22 mouse cellular contexts compared by ENCODE assay signal in genomic region chr9:80179688-80180087, GRCm38 (mm10).
"Had no signal": no experiment of that assay in that cellular context is flagged by ENCODE, and none has a peak within 500 bp of the region (broad histone marks: within the 10 kb centered on the region; RNA-seq: fewer than 3 reads in every experiment).

No protein-coding gene starts in this region.

- H3K27ac ChIP-seq: kidney, postnatal 0 days; limb, embryonic 10.5 days; limb, embryonic 13.5 days; liver, embryonic 12.5 days; liver, embryonic 15.5 days; midbrain, embryonic 12.5 days; midbrain, embryonic 15.5 days; neural tube, embryonic 12.5 days; neural tube, embryonic 15.5 days; stomach, embryonic 15.5 days had no signal

- H3K4me1 ChIP-seq: limb, embryonic 10.5 days; limb, embryonic 13.5 days; midbrain, embryonic 15.5 days; neural tube, embryonic 12.5 days; neural tube, embryonic 15.5 days had no signal

- H3K9ac ChIP-seq: limb, embryonic 13.5 days; liver, embryonic 12.5 days; liver, embryonic 15.5 days; midbrain, embryonic 12.5 days; midbrain, embryonic 15.5 days; neural tube, embryonic 12.5 days; neural tube, embryonic 15.5 days; stomach, embryonic 15.5 days had no signal

- ATAC-seq: intestine, postnatal 0 days; liver, embryonic 12.5 days; midbrain, embryonic 15.5 days had no signal

- DNase-seq: kidney, adult 2 months; liver; lung, adult 18-20 months; lung, postnatal 14 days; lung, postnatal 4 days; right cerebral cortex, adult 18-20 months; right cerebral cortex, postnatal 14 days; right cerebral cortex, postnatal 4 days; thymus, adult 2 months; thymus, postnatal 14 days; thymus, postnatal 4 days had no signal

- H3K36me3 ChIP-seq: limb, embryonic 10.5 days; limb, embryonic 13.5 days; liver, embryonic 12.5 days; liver, embryonic 15.5 days; midbrain, embryonic 12.5 days; midbrain, embryonic 15.5 days; neural tube, embryonic 12.5 days; neural tube, embryonic 15.5 days had no signal

- H3K4me2 ChIP-seq: limb, embryonic 13.5 days; liver, embryonic 12.5 days; liver, embryonic 15.5 days; midbrain, embryonic 12.5 days; midbrain, embryonic 15.5 days; neural tube, embryonic 12.5 days; neural tube, embryonic 15.5 days; stomach, embryonic 15.5 days had no signal

- H3K9me3 ChIP-seq: limb, embryonic 10.5 days; limb, embryonic 13.5 days; liver, embryonic 12.5 days; liver, embryonic 15.5 days; midbrain, embryonic 12.5 days; midbrain, embryonic 15.5 days; neural tube, embryonic 12.5 days; neural tube, embryonic 15.5 days; stomach, embryonic 15.5 days had no signal

- H3K4me3 ChIP-seq: limb, embryonic 10.5 days; limb, embryonic 13.5 days; liver, embryonic 12.5 days; liver, embryonic 15.5 days; midbrain, embryonic 12.5 days; midbrain, embryonic 15.5 days; neural tube, embryonic 12.5 days; neural tube, embryonic 15.5 days; stomach, embryonic 15.5 days had no signal

- H3K27me3 ChIP-seq: limb, embryonic 13.5 days; liver, embryonic 12.5 days; liver, embryonic 15.5 days; midbrain, embryonic 12.5 days; midbrain, embryonic 15.5 days; neural tube, embryonic 12.5 days; neural tube, embryonic 15.5 days; stomach, embryonic 15.5 days had no signal
